Mouse (Mus musculus): ENCODE data around the gene Ets1.

Gene Ets1

GRCm38 (mm10) chr9:32711768-32712167, 75.7 kb downstream of the Ets1 start:
- DNase-seq (ENCODE audit: low spot score in 2 of 2) = no peak

DNA sequence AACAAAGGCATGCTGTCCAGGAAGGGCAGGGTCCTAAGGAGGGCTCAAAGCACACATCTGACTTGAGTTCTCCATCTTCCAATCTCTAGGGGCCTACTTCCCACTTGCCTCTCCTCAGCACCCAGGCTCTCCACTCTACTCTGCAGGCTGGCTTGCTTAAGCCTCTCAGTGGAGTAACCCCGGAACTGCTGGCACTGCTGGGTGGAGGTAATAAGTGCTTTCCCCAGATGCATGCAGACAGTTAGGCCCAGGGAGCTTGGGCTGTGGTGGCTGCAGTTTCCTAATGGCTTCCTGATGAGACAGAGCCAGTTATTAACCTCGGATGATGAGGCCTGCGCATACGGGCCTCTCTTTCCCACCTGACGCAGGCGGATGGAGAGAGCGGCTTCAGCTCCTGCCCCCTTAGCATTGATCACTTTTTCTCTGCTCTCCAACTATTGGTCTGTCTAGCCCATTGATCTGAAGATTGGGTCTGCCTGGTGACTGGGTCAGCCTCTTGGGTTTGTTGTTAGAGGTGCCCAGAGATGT, 76.4 kb downstream of the Ets1 start:
- no peak for DNase-seq (ENCODE audit: low spot score in 2 of 2)

DNA sequence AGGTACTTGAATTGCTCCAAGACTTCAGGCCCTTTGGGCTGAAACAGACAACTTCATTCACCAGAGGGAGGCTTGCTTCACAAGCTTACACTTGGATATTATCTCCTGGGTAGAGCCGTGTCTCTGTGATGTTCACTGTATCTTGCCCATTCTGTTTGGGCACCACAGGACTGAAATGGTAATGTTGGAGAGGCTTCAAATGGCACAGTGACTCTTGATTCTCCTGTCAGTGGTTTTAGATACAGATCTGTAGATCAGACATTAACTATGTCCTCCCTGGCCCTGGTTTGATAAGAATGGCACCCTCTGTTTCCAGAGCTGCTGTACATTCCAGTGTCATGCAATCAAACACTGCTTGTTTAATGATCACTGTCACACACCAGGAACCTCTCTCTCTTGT, 77.1 kb downstream of the Ets1 start:
- DNase-seq (ENCODE audit: low spot score in 2 of 2) = no peak

DNA sequence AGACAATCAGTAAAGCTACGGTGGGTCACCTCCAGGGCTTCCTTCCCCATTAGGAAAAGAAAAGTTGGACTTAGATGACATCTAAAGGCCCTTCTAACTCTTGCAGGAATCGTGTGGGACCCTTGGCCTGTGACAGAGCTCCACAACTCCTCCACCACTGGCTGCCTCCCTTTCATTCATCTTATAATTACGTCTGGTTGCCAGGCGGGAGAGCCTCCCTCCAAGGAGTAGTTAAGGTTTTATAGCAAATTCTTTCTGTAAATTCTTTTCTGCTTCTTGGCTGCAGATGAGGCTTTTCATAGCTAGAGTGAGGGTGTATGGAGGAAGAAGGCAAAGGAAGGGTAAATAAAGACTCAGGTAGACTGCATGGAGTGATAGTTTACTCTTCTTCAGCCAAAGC, 77.8 kb downstream of the Ets1 start:
- no peak for DNase-seq (ENCODE audit: low spot score in 2 of 2)

GRCm38 (mm10) chr9:32714487-32714886, 78.5 kb downstream of the Ets1 start:
- DNase-seq (ENCODE audit: low spot score in 2 of 2) = no peak

- DNase-seq (ENCODE audit: low spot score in 2 of 2) = no peak
These were observed 79.9 kb downstream of the Ets1 start for GRCm38 (mm10) chr9:32715806-32716466.

DNA sequence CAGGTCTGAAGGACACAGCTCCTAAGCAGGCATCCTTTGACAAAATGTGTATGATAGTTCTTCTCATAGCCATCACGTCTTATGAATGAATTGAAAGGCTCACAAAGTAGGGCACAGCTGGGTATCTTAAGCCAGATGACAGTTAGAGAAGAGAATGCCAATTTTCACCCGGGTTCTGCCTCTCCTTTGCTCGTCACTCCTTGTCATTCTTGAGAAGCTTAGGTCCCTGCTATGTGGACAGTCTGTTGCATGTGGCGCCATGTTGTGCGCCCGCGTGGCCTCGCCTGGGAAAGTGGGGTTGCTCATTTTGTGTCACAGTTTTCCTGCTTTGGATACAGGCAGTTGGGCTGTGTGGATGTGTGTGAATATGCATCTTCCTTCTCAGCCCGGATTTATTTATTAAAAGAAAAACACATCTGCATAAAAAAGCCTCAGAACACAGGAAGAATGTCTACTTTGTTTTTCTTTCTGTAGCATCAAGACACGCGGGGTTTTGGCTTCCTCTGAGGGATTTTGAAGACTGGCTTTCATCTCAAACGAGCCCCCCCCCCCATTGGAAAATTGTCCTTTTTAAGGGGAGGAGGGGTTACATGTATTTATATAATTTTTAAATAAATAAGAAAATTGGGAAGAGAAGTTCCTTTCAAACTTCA, 81.4 kb downstream of the Ets1 start:
- DNase-seq (ENCODE audit: low spot score in 2 of 2) = no peak

DNA sequence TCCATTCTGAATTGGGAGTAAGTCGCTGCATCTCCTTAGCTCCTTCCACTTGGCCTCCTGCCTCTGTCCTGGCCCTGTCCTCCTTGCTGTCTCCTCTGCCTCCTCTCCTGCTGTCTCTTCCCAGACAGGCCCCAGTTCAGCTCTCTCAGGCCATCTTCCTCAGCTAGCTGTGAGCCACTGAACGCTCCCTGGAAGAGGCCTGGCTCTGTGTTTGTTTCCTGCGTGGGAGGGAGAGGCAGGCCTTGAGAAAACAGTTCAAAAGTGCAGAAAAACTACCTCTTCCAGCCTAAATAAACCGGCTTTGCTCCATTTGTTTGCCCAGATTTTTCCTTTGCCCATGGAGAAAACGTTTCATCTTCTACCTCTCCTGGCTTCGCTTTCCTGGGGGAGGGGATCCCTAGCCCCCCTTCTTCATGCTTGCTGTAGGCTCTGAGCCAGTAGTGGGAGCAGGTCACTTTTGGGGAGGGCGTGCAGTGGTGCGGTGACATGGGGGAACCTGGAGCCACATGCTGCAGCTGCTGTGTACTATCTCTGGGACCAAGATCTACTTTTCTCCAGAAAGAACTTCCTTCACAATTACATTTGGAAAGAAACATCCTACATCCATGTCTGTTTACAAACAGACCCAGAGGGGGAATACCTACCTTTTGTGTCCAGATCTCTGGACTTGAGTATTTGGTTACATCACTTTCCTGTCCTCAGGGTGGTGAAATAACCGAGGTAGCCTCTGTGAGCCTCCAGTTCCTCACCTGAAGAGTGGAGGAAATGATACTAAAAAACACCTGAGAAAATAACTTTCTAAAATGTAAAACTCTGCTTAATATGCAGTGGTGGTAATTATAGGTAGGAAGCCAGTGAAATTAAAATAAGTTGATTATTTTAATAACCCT, 82.2 kb downstream of the Ets1 start:
- DNase-seq (ENCODE audit: low spot score in 2 of 2) = no peak

- no peak for DNase-seq (ENCODE audit: low spot score in 2 of 2)
These were observed 82.8 kb downstream of the Ets1 start for GRCm38 (mm10) chr9:32718868-32719267.

DNA sequence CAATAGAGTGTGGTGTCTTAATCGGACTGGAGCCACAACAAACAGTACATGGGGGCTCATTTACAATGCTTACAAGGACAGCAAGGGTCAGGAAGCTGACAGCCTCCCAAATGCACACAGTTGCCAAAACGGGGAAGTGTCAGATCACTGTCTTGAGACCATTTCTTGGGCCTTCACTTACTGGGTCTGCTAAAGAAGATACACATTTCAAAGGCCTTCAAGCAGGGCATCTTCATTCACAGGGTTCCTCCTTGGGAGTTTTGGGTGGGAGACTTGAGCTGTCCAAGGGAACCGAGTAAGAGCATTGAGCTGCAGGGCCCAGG, 83.9 kb downstream of the Ets1 start:
- DNase-seq (ENCODE audit: low spot score in 2 of 2) = no peak

DNA sequence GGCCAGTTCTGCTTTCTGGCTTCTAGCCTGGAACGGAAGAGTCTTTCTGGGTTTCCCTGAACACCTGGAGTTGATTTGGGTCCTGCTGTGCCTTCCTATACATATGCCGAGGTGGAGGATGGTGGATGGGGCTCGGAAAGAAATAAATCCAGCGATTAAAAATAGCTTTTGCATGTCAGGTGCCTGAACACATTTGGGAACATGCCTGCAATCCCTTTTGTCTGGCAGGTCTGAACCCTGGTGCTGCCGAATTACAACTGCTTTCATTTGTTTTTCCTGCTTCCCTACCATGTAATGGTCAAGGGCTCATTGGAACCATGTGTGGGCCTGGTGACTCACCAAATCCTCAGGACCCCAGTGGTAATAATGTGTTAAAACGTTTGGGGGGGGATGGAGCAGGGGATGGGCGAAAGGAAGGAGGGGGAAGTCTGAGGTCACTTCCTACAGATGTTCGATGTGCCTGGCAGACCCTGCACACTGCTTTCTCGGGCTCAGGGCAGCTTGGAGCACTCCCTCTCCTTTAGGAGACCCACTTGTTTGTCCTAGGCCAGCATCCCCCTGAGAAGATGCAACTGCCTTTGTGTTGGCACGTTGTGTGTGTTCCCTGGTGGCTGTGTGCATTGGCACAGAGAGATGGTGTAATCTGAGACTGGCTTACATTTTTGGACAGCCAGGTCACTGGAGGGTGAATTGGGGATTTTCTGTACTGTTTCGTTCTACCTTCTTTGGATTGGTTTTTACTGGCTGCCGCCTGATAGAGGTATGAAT, 84.4 kb downstream of the Ets1 start:
- no peak for DNase-seq (ENCODE audit: low spot score in 2 of 2)

DNA sequence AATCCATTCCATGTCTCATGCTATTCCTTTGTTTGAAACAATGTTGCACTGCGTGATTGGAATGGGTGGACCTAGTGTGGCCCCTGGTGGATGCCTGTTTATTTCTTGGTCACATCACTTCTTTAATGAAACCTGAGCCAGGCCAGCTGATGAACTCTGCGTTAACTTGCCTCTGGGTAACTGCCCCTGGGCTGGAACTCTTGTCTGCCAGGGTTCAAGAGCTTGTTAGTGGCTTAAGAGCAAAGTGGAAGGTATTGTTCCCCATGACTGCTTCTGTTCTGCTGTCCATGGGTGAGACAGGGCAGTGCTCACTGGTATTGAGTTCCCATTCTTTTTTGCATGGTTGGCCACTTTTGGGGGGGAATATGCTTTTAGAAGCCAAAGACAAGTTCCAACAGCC, 85.1 kb downstream of the Ets1 start:
- no peak for DNase-seq (ENCODE audit: low spot score in 2 of 2)

- DNase-seq (ENCODE audit: low spot score in 2 of 2) = no peak
These were observed 86.2 kb downstream of the Ets1 start for GRCm38 (mm10) chr9:32722205-32722604.

GRCm38 (mm10) chr9:32722969-32723368, 86.9 kb downstream of the Ets1 start:
- no peak for DNase-seq (ENCODE audit: low spot score in 2 of 2)

GRCm38 (mm10) chr9:32724131-32724825, 88.3 kb downstream of the Ets1 start:
- no peak for DNase-seq (ENCODE audit: low spot score in 2 of 2)

- DNase-seq (ENCODE audit: low spot score in 2 of 2) = no peak
These were observed 89.9 kb downstream of the Ets1 start for GRCm38 (mm10) chr9:32725902-32726301.

- DNase-seq (ENCODE audit: low spot score in 2 of 2) = no peak
These were observed 90.6 kb downstream of the Ets1 start for GRCm38 (mm10) chr9:32726595-32726994.

DNA sequence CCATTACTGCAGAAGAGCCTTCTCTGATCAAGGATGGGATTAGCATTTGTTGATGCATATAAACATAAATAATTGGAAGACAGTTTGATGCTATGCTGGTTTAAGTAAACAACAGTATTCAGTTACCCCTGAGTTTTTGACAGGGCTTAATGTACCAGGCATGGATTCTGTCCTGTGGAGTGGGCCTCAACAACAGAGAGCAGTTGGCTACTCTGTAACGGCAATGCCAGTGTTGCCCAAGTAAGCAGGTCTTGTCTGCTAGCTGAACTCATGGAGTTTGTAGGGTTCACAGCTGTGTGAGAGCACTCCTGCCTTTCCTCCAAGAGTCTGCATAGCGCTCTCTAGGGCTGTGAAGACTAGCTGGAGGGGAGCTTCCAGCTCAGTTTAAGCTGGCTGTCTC, 91.0 kb downstream of the Ets1 start:
- no peak for DNase-seq (ENCODE audit: low spot score in 2 of 2)

DNA sequence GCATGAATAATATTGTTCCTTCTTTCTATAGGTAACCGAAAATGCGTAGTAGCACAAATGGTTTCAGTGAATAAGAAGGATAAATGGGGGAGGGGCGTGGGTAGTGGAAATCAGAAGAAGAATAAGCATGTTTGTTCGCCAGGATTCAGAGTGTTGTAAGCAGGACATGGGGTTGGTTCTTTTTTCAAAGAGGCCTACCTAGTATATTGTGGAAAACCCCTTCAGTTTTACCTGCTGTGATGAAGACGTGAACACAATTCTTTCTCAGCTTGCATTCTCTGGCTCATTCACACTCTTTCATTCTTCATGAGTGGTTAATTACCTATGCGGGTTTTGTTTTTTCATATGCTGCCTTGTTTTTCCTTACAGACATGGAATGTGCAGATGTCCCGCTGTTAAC, 92.3 kb downstream of the Ets1 start:
- no peak for DNase-seq (ENCODE audit: low spot score in 2 of 2)

DNA sequence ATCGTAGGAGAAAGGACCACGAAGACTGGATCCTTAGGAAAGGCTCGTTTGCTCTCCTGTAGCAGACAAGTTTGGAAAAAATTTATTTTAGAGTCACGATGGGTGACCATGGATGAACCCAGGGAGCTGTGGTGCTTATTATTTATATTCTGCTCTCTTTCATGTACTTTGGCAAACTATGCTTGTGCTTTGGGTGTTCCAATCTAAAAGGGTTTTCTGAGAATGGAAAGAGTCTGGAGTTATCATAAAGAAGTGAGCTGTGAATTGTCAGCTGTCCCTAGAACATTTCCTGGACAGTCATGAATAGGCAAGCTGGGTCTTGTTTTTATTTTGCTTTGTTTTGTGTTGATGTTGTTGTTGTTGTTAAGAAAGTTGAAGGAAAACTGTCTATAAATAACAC, 92.8 kb downstream of the Ets1 start:
- DNase-seq (ENCODE audit: low spot score in 2 of 2) = no peak

DNA sequence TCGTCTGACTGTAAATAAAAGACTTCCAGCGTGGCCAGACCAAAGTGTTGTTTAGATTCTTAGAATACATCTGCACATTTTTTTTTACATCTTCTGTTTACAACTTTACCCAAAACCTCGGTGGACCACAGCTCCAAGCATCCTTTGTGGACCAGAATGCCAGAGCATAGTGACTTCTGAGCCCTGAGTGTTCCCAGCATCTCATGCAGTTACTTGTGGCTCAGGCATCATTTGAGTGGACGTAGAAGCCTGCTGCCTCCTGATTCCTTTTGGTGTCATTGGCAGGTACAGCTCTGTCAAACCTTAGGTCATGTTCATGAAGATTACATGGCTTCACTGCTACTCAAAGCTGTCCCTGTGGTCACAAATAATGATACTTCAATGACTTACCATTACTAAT, 93.2 kb downstream of the Ets1 start:
- DNase-seq (ENCODE audit: low spot score in 2 of 2) = no peak

All from cerebellum, postnatal 4 days (tissue).